Mouse (Mus musculus) thymus, postnatal 10 days (tissue): ENCODE measurements at regions not wholly inside any gene's neighbourhood (a gene's known extent, or its start where the extent isn't known, plus 50 kb on each side); places are given as distances from the start of the nearest gene placed in this dataset.

Experiments
- DNase-seq, 2 experiments: peaks; one replicate each; pipeline ENCODE4 v3.0.0; 2021; ENCODE audit warnings: low spot score in 2 of 2

DNA sequence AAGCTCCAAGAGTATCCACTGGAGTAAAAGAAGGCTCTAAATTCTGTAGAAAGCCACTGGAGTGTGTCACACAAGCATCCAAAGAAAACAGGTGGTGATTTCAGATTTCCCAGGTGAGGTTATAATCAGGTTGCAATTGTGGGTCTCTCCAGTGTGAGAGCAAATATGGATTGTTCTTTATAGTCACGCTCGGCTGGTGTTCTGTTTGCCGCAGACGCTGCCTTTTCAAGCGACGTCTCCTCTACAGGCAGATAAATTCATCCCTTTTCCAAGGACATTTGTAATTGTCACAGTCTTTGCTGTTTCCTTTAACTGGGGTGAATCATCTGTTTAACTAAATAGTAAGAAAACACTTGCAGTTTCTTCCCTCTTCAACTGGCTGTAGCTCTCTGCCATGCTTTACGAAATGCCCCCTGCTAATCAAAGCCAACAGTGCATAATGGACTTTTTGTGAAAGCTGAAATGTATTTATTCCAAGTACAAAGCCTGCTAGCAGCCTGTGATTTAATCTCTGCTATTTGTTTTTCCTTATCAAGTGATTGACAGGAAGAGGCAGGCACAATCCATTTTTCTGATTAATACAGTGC, 502.4 kb downstream of the Trim52 start:
- DNase-seq = no peak
